Mouse (Mus musculus) heart, postnatal 0 days (tissue): ENCODE results near the gene Cpm. TPM values are rescaled to one million over a fixed set of nuclear protein-coding genes. Genes with fewer than 3 reads are reported as not detected.
A peak's percentile ranks its signal among the peaks of the same experiment; 100 is the strongest.

ENCODE experiments used
- ATAC-seq: fragments of 200-750 bp; cut with Nextera tagmentation; 2 replicates; pipeline ENCODE4 v1.8.0; 2017; ENCODE audit warnings: low read depth, moderate number of reproducible peaks, moderate library complexity; ENCODE audit not compliant: insufficient read depth
- DNase-seq: peaks from one replicate; pipeline ENCODE4 v3.0.0-alpha.2; 2016; ENCODE audit warnings: low spot score
- H3K27ac ChIP-seq: fragments of 300-500 bp; sonication (generic); 2 replicates; pipeline ENCODE4 v1.5.1; 2014; ENCODE audit warnings: low read depth, mild to moderate bottlenecking
- H3K27me3 ChIP-seq: fragments of 300-500 bp; sonication (generic); 2 replicates; pipeline ENCODE4 v1.6.1; 2014; ENCODE audit warnings: low read length, mixed read lengths; ENCODE audit not compliant: control insufficient read depth, insufficient read depth
- H3K36me3 ChIP-seq: fragments of 300-500 bp; sonication (generic); replicated peaks from 2 replicates; pipeline ENCODE4 v1.6.1; 2014; ENCODE audit warnings: low read length, mixed read lengths; ENCODE audit not compliant: control insufficient read depth, insufficient read depth
- H3K4me1 ChIP-seq: fragments of 300-500 bp; sonication (generic); 2 replicates; pipeline ENCODE4 v1.6.1; 2014; ENCODE audit warnings: antibody characterized with exemption; ENCODE audit not compliant: control insufficient read depth, insufficient read depth
- H3K4me2 ChIP-seq: fragments of 300-500 bp; sonication (generic); 2 replicates; pipeline ENCODE4 v1.6.1; 2014; ENCODE audit warnings: low read depth, mild to moderate bottlenecking, low read length, moderate library complexity
- H3K4me3 ChIP-seq: fragments of 300-500 bp; sonication (generic); 2 replicates; pipeline ENCODE4 v1.5.1; 2014; ENCODE audit warnings: low read depth, low read length
- H3K9ac ChIP-seq: fragments of 300-500 bp; sonication (generic); replicated peaks from 2 replicates; pipeline ENCODE4 v1.6.1; 2014; ENCODE audit warnings: low read depth, low read length, mixed read lengths
- H3K9me3 ChIP-seq: fragments of 300-500 bp; sonication (generic); replicated peaks from 2 replicates; pipeline ENCODE4 v1.6.1; 2016; ENCODE audit warnings: low read length; ENCODE audit not compliant: control insufficient read depth
- CTCF ChIP-seq: IDR thresholded peaks from 2 replicates; pipeline ENCODE4 v1.5.1; 2016; ENCODE audit warnings: antibody characterized with exemption, control low read depth, low read depth
- EP300 ChIP-seq: IDR thresholded peaks from 2 replicates; pipeline ENCODE4 v1.6.1; 2016; ENCODE audit warnings: antibody characterized with exemption, low read depth
- WGBS: fragments of 180-500 bp; shearing (Covaris S2); extraction: QIAGEN DNeasy Blood & Tissue Kit; methylation state at CpG from one replicate; pipeline ENCODE4 v1.1.7; 2014; 5-methylcytosine and 5-hydroxymethylcytosine counted together
- polyA plus RNA-seq: library from polyadenylated mRNA; unstranded; fragments of >200 nt; fragmentation: Nextera tagmentation; extraction: Ambion mirVana; gene quantifications from 2 replicates; pipeline ENCODE4 v1.2.1, GENCODE M21; 2015
- total RNA-seq: library from RNA; depleted of rRNA; stranded (reverse); fragments of >200 nt; gene quantifications from 2 replicates; pipeline ENCODE4 v1.2.3, GENCODE M21; 2014; ENCODE audit warnings: low replicate concordance

Cpm gene
- total and polyA plus RNA-seq, 2 experiments from 2014 or later, result 0.53 to 2.0 TPM

- H3K27me3 ChIP-seq, result no peaks in the 10 kb centered on the region
- no peaks in the 10 kb centered on the region for H3K36me3 ChIP-seq
- ATAC-seq (no peak), DNase-seq (no peak)
- H3K27ac ChIP-seq, result no peak overlapping the region
- H3K9me3 ChIP-seq, result no peaks in the 10 kb centered on the region
- H3K4me2 ChIP-seq, result 0 out of 2 replicates have a peak overlapping the region, but pooled peaks have one; percentile 2
- H3K4me1 ChIP-seq, result no peaks in the 10 kb centered on the region
- 47% methylated on average over 21 of the region's 21 CpGs for WGBS
- H3K4me3 ChIP-seq, result no peak overlapping the region
- no peak overlapping the region for H3K9ac ChIP-seq
- TF ChIP-seq EP300 (no peak), CTCF (no peak)
Observed at GRCm38 (mm10) chr10:117639899-117640594, 10.7 kb downstream of the Cpm start.

- no peaks in the 10 kb centered on the region for H3K27me3 ChIP-seq
- WGBS, result 80% methylated on average over 7 of the region's 7 CpGs
- no peak overlapping the region for H3K4me2 ChIP-seq
- H3K36me3 ChIP-seq, result no peaks in the 10 kb centered on the region
- H3K27ac ChIP-seq, result no peak overlapping the region
- H3K9me3 ChIP-seq, result no peaks in the 10 kb centered on the region
- no peaks in the 10 kb centered on the region for H3K4me1 ChIP-seq
- no peak for TF ChIP-seq EP300
- no peak for TF ChIP-seq CTCF
- ATAC-seq, result no peak
- no peak for DNase-seq
- no peak overlapping the region for H3K4me3 ChIP-seq
- H3K9ac ChIP-seq, result no peak overlapping the region
Observed at GRCm38 (mm10) chr10:117640595-117641078, 11.3 kb downstream of the Cpm start.

- TF ChIP-seq CTCF (no peak), EP300 (no peak)
- Histone ChIP-seq H3K27me3 (no peaks in the 10 kb centered on the region), H3K9me3 (no peaks in the 10 kb centered on the region), H3K4me3 (no peak overlapping the region), H3K36me3 (no peaks in the 10 kb centered on the region), H3K4me1 (no peaks in the 10 kb centered on the region), H3K27ac (peak overlapping the region; percentile 16), H3K9ac (no peak overlapping the region; the same call in 1 of the 2 replicates), H3K4me2 (peak overlapping the region; percentile 32)
- 41% methylated on average over 20 of the region's 20 CpGs for WGBS
- 0 out of 2 replicates have a peak, but pooled peaks have one; percentile 39 for ATAC-seq
- DNase-seq, result no peak
Observed at GRCm38 (mm10) chr10:117641400-117642200, 12.3 kb downstream of the Cpm start.

GRCm38 (mm10) chr10:117642201-117642450 lies 12.8 kb downstream of the Cpm start:
- no peaks in the 10 kb centered on the region for H3K36me3 ChIP-seq
- H3K9me3 ChIP-seq, result no peaks in the 10 kb centered on the region
- TF ChIP-seq EP300 (no peak), CTCF (no peak)
- no peaks in the 10 kb centered on the region for H3K4me1 ChIP-seq
- no peak for DNase-seq
- H3K9ac ChIP-seq, result no peak overlapping the region
- ATAC-seq, result no peak
- H3K27me3 ChIP-seq, result no peaks in the 10 kb centered on the region
- 67% methylated on average over 9 of the region's 9 CpGs for WGBS
- no peak overlapping the region for H3K27ac ChIP-seq
- no peak overlapping the region for H3K4me3 ChIP-seq
- H3K4me2 ChIP-seq, result peak overlapping the region; percentile 32; the same call in 1 of the 2 replicates

- Histone ChIP-seq H3K9ac (no peak overlapping the region), H3K4me1 (no peaks in the 10 kb centered on the region), H3K27ac (no peak overlapping the region), H3K4me3 (no peak overlapping the region), H3K4me2 (no peak overlapping the region), H3K36me3 (no peaks in the 10 kb centered on the region), H3K9me3 (no peaks in the 10 kb centered on the region), H3K27me3 (no peaks in the 10 kb centered on the region)
- 87% methylated on average over 15 of the region's 15 CpGs for WGBS
- no peak for DNase-seq
- no peak for ATAC-seq
- TF ChIP-seq EP300, result no peak
- no peak for TF ChIP-seq CTCF
Observed at GRCm38 (mm10) chr10:117642491-117643262, 13.4 kb downstream of the Cpm start.
